Mouse (Mus musculus) erythroid progenitor cell, adult 5-6 weeks (primary cell): ENCODE data around the gene Gm21310. TPM values are rescaled to one million over a fixed set of nuclear protein-coding genes. Genes with fewer than 3 reads are reported as not detected.
"Not testable (repeated sequence)": the region's sequence is repeated elsewhere in the genome, so short reads cannot be mapped to it uniquely, and the experiment has no call there.

Source experiments
- ATAC-seq: replicated peaks from 2 replicates; pipeline ENCODE4 v1.8.0; 2016; ENCODE audit warnings: moderate number of reproducible peaks, mild to moderate bottlenecking, moderate TSS enrichment, inconsistent platforms; ENCODE audit not compliant: poor library complexity, low FRiP score, severe bottlenecking
- total RNA-seq, 2 experiments: library from RNA; stranded (forward) in 1 of 2; stranded (reverse) in 1 of 2; fragments of 150-400 nt in 1 of 2; fragments of 186-747, 209-891 nt in 1 of 2; gene quantifications; 2 replicates each; pipeline versions ENCODE4 v1.2.3 to v1.2.4; 2015 to 2017; ENCODE audit warnings: low replicate concordance in 2 of 2

Gene Gm21310
- total RNA-seq (2015; ENCODE audit: low replicate concordance) (not detected in 2 replicates), total RNA-seq (2017; ENCODE audit: low replicate concordance) (not detected in 2 replicates)

DNA sequence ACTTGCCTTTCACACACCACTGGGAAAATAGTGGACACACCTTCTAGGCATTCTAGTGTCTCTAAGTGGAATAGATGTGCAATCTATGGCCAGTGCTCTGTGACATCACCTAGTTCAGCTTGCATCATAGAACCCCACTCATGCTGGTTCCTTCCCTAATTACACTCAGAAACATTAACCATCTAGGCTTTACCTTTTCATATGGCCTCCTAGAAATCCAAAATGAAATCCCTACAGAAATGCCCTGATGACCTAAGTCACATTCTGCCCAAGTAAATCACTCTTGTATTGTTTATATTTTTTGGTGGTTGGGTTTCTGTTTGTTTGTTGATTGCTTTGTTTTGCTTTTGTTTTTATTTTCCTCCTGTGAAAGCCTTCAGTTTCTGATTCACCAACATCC lies at the start of gene Gm21310:
TSS of gene Gm21310 (minus strand) at position 101 of the 400 bp plus-strand sequence.
- ATAC-seq, result not testable (repeated sequence)

Other genes with a start within 250 kb of the Gm21310 start
- not detected in 2 replicates for gene Gm20834, start 177.4 kb upstream of the Gm21310 start, total RNA-seq (2015; ENCODE audit: low replicate concordance)
- gene Gm20834, start 177.4 kb upstream of the Gm21310 start, total RNA-seq (2017; ENCODE audit: low replicate concordance), result not detected in 2 replicates